Comparison of ENCODE assay signal across 19 mouse cellular contexts in the genomic region with DNA sequence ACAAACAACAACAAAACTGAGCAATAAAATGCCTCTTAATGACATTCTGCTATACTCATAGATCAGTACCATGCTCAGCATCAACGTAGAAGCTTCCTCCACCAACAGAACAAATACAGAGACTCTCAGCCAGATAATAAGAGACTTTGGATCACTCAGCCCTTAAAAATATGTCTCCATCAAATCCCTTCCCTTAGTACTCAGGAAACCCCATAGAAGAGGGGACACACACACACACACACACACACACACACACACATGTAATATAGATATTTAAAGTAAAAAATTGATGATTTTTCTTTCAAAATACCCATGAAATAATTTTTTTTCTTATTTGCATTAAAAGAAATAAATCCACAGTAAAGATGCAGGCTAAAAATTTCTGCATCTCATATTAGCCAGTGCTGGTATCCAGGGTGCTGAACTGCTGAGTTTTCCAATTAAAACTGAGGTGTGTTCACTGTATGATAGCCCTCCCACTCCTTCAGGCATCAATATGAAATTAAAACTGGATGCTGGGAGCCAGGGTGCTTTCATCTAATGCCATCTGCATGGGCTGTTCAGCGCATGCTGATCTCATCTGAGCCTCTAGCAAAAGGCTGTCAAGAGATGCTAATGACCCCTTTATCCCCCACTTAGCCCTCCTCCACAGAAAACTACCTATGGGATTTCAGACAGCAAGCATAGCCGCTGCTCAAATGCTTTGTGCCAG.
DNase-seq lines count a peak whose midpoint lies in the region; ATAC-seq lines count a peak whose summit lies in the region.
"Had no signal": no experiment of that assay in that cellular context is flagged by ENCODE, and none has a peak within 500 bp of the region (broad histone marks: within the 10 kb centered on the region; RNA-seq: fewer than 3 reads in every experiment).

No protein-coding gene starts in this region.

- no peak overlapping the region for H3K4me2 ChIP-seq in forebrain, embryonic 14.5 days (ENCODE audit: low read length)
- H3K4me2 ChIP-seq in hindbrain, embryonic 14.5 days (replicated peaks) = no peak overlapping the region
- no peak overlapping the region for H3K4me2 ChIP-seq in midbrain, embryonic 16.5 days (ENCODE audit: low read length)
- H3K4me2 ChIP-seq: liver, embryonic 11.5 days; stomach, embryonic 15.5 days had no signal

- no peak overlapping the region for H3K4me3 ChIP-seq in forebrain, embryonic 14.5 days (ENCODE audit: low read depth, low read length)
- no peak overlapping the region for H3K4me3 ChIP-seq in hindbrain, embryonic 14.5 days (replicated peaks; ENCODE audit: low read length)
- no peak overlapping the region for H3K4me3 ChIP-seq in midbrain, embryonic 16.5 days (ENCODE audit: low read depth, low read length)
- H3K4me3 ChIP-seq: stomach, embryonic 15.5 days had no signal

- ATAC-seq in forebrain, embryonic 14.5 days = peak; percentile 92
- ATAC-seq in hindbrain, embryonic 14.5 days (ENCODE audit: low FRiP score) = peak; percentile 84
- peak; percentile 95 for ATAC-seq in midbrain, embryonic 16.5 days
- ATAC-seq: inflammation-experienced regulatory T-cells, adult 6 months had no signal

- H3K27me3 ChIP-seq in forebrain, embryonic 14.5 days (replicated peaks; ENCODE audit: control insufficient read depth, insufficient read depth, low read length) = no peaks in the 10 kb centered on the region
- H3K27me3 ChIP-seq in hindbrain, embryonic 14.5 days (ENCODE audit: control insufficient read depth, insufficient read depth, low read length) = no peaks in the 10 kb centered on the region
- H3K27me3 ChIP-seq in midbrain, embryonic 16.5 days (ENCODE audit: control insufficient read depth, insufficient read depth, low read depth, low read length) = no peaks in the 10 kb centered on the region
- H3K27me3 ChIP-seq: stomach, embryonic 15.5 days had no signal

- H3K27ac ChIP-seq in forebrain, embryonic 14.5 days (ENCODE audit: low read depth, low read length) = no peak overlapping the region
- H3K27ac ChIP-seq in hindbrain, embryonic 14.5 days = 0 out of 2 replicates have a peak overlapping the region, but pooled peaks have one; percentile 53
- peak overlapping the region; percentile 49 for H3K27ac ChIP-seq in midbrain, embryonic 16.5 days (ENCODE audit: low read length)
- H3K27ac ChIP-seq: stomach, embryonic 15.5 days had no signal

- DNase-seq in layer of hippocampus, adult 9-11 months = peak; percentile 19
- DNase-seq in layer of hippocampus, postnatal 25 days (ENCODE audit: extremely low spot score in 1 of 2, low spot score in 1 of 2) = no peak
- peak; percentile 73 for DNase-seq in forebrain, embryonic 14.5 days (ENCODE audit: low spot score)
- no peak for DNase-seq in hindbrain, embryonic 14.5 days (ENCODE audit: low spot score)
- no peak for DNase-seq in adrenal gland, postnatal 25 days
- DNase-seq in lung, postnatal 10 days = no peak
- DNase-seq: adrenal gland, postnatal 14 days; cerebellum, adult 8-10 months; gastrocnemius, postnatal 10 days; kidney, adult 9 months; kidney, postnatal 4 days; layer of hippocampus, postnatal 36 days; left cerebral cortex, postnatal 4 days; lung, adult 2 months; thymus, adult 2 months had no signal

- no peaks in the 10 kb centered on the region for H3K36me3 ChIP-seq in forebrain, embryonic 14.5 days (ENCODE audit: control insufficient read depth, insufficient read depth, low read length)
- H3K36me3 ChIP-seq in hindbrain, embryonic 14.5 days (replicated peaks; ENCODE audit: control insufficient read depth, insufficient read depth) = no peaks in the 10 kb centered on the region
- H3K36me3 ChIP-seq in midbrain, embryonic 16.5 days (ENCODE audit: control insufficient read depth, insufficient read depth, low read length) = no peaks in the 10 kb centered on the region
- H3K36me3 ChIP-seq: stomach, embryonic 15.5 days had no signal

- WGBS in forebrain, embryonic 14.5 days = 26% methylated on average over 3 of the region's 3 CpGs
- 39% methylated on average over 3 of the region's 3 CpGs for WGBS in hindbrain, embryonic 14.5 days
- WGBS in midbrain, embryonic 16.5 days = 25% methylated on average over 3 of the region's 3 CpGs

- H3K4me1 ChIP-seq in forebrain, embryonic 14.5 days (ENCODE audit: control insufficient read depth, insufficient read depth, low read length) = peaks cover 5% of the 10 kb centered on the region
- H3K4me1 ChIP-seq in hindbrain, embryonic 14.5 days (replicated peaks; ENCODE audit: control insufficient read depth, insufficient read depth, low read length) = no peaks in the 10 kb centered on the region
- peaks cover 6% of the 10 kb centered on the region for H3K4me1 ChIP-seq in midbrain, embryonic 16.5 days (ENCODE audit: control insufficient read depth, insufficient read depth, low read length)
- H3K4me1 ChIP-seq: stomach, embryonic 15.5 days had no signal

- no peaks in the 10 kb centered on the region for H3K9me3 ChIP-seq in forebrain, embryonic 14.5 days (replicated peaks; ENCODE audit: control insufficient read depth, low read length)
- no peaks in the 10 kb centered on the region for H3K9me3 ChIP-seq in hindbrain, embryonic 14.5 days (ENCODE audit: control insufficient read depth, low read length)
- H3K9me3 ChIP-seq in midbrain, embryonic 16.5 days (replicated peaks; ENCODE audit: control insufficient read depth, low read length, poor library complexity, severe bottlenecking) = no peaks in the 10 kb centered on the region
- H3K9me3 ChIP-seq: stomach, embryonic 15.5 days had no signal

- H3K9ac ChIP-seq in forebrain, embryonic 14.5 days (ENCODE audit: low read length) = no peak overlapping the region
- no peak overlapping the region for H3K9ac ChIP-seq in hindbrain, embryonic 14.5 days
- no peak overlapping the region for H3K9ac ChIP-seq in midbrain, embryonic 16.5 days (ENCODE audit: low read depth, low read length)
- H3K9ac ChIP-seq: stomach, embryonic 15.5 days had no signal

Comparison
In these comparisons a context has a peak if more than half of its experiments do, and no peak if none do; other contexts are left out.
1. DNase-seq: peak in layer of hippocampus, adult 9-11 months (single experiment) and forebrain, embryonic 14.5 days (single experiment); none in layer of hippocampus, postnatal 25 days (0 of 2), hindbrain, embryonic 14.5 days (single experiment), adrenal gland, postnatal 25 days (single experiment) and lung, postnatal 10 days (single experiment).
2. Peak in every context shown above with its lines, with median percentiles within 50 percentile points of each other: ATAC-seq.